Mouse (Mus musculus): ENCODE data around the gene 6030408B16Rik. TPM values are rescaled to one million over a fixed set of nuclear protein-coding genes. Genes with fewer than 3 reads are reported as not detected.

6030408B16Rik gene
- polyA plus RNA-seq, 1 experiment from 2014 or later, result 2.2 TPM

GRCm38 (mm10) chr15:101278589-101278988 lies 14.4 kb upstream of the 6030408B16Rik start:
- Histone ChIP-seq H3K9me3 (replicated peaks; ENCODE audit: control insufficient read depth, low read length) (no peaks in the 10 kb centered on the region), H3K4me1 (ENCODE audit: control insufficient read depth, insufficient read depth, low read length) (peaks cover 14% of the 10 kb centered on the region), H3K9ac (ENCODE audit: low read depth, low read length) (peak overlapping the region; percentile 34; the same call in 1 of the 2 replicates), H3K4me2 (no peak overlapping the region), H3K27ac (ENCODE audit: low read depth, low read length) (no peak overlapping the region), H3K4me3 (ENCODE audit: low read depth, low read length) (no peak overlapping the region), H3K36me3 (ENCODE audit: control insufficient read depth, insufficient read depth, low read length) (no peaks in the 10 kb centered on the region; the same call in 1 of the 2 replicates), H3K27me3 (ENCODE audit: control insufficient read depth, insufficient read depth, low read length) (no peaks in the 10 kb centered on the region)
- ATAC-seq (replicated peaks; ENCODE audit: insufficient number of reproducible peaks, low FRiP score, low TSS enrichment), result no peak
- WGBS (ENCODE audit: insufficient replicate concordance), result 52% methylated on average over 5 of the region's 5 CpGs

GRCm38 (mm10) chr15:101279430-101279999 lies 13.5 kb upstream of the 6030408B16Rik start:
- Histone ChIP-seq H3K4me3 (ENCODE audit: low read depth, low read length) (no peak overlapping the region), H3K36me3 (ENCODE audit: control insufficient read depth, insufficient read depth, low read length) (no peaks in the 10 kb centered on the region), H3K4me2 (no peak overlapping the region), H3K27me3 (ENCODE audit: control insufficient read depth, insufficient read depth, low read length) (no peaks in the 10 kb centered on the region), H3K27ac (ENCODE audit: low read depth, low read length) (no peak overlapping the region), H3K4me1 (ENCODE audit: control insufficient read depth, insufficient read depth, low read length) (peaks cover 14% of the 10 kb centered on the region), H3K9me3 (replicated peaks; ENCODE audit: control insufficient read depth, low read length) (no peaks in the 10 kb centered on the region), H3K9ac (ENCODE audit: low read depth, low read length) (peak overlapping the region; percentile 46; the same call in 1 of the 2 replicates)
- ATAC-seq (replicated peaks; ENCODE audit: insufficient number of reproducible peaks, low FRiP score, low TSS enrichment), result no peak
- 47% methylated on average over 12 of the region's 12 CpGs for WGBS (ENCODE audit: insufficient replicate concordance)

GRCm38 (mm10) chr15:101282471-101282870 lies 10.5 kb upstream of the 6030408B16Rik start:
- no peak for ATAC-seq (replicated peaks; ENCODE audit: insufficient number of reproducible peaks, low FRiP score, low TSS enrichment)
- Histone ChIP-seq H3K27ac (ENCODE audit: low read depth, low read length) (no peak overlapping the region), H3K4me3 (ENCODE audit: low read depth, low read length) (no peak overlapping the region), H3K9me3 (replicated peaks; ENCODE audit: control insufficient read depth, low read length) (no peaks in the 10 kb centered on the region), H3K36me3 (ENCODE audit: control insufficient read depth, insufficient read depth, low read length) (no peaks in the 10 kb centered on the region; the same call in 1 of the 2 replicates), H3K4me1 (ENCODE audit: control insufficient read depth, insufficient read depth, low read length) (peaks cover 21% of the 10 kb centered on the region), H3K4me2 (no peak overlapping the region), H3K27me3 (ENCODE audit: control insufficient read depth, insufficient read depth, low read length) (no peaks in the 10 kb centered on the region), H3K9ac (ENCODE audit: low read depth, low read length) (no peak overlapping the region)
- WGBS (ENCODE audit: insufficient replicate concordance), result 62% methylated on average over 5 of the region's 5 CpGs

- no peaks in the 10 kb centered on the region; the same call in 1 of the 2 replicates for H3K36me3 ChIP-seq (ENCODE audit: control insufficient read depth, insufficient read depth, low read length)
- H3K4me2 ChIP-seq, result peak overlapping the region; percentile 98
- H3K4me3 ChIP-seq (ENCODE audit: low read depth, low read length), result peak overlapping the region; percentile 87
- H3K9me3 ChIP-seq (replicated peaks; ENCODE audit: control insufficient read depth, low read length), result no peaks in the 10 kb centered on the region
- no peaks in the 10 kb centered on the region for H3K27me3 ChIP-seq (ENCODE audit: control insufficient read depth, insufficient read depth, low read length)
- WGBS (ENCODE audit: insufficient replicate concordance), result 3% methylated on average over 26 of the region's 26 CpGs
- peak overlapping the region; percentile 65 for H3K27ac ChIP-seq (ENCODE audit: low read depth, low read length)
- peak overlapping the region; percentile 84 for H3K9ac ChIP-seq (ENCODE audit: low read depth, low read length)
- H3K4me1 ChIP-seq (ENCODE audit: control insufficient read depth, insufficient read depth, low read length), result peaks cover 20% of the 10 kb centered on the region
- ATAC-seq (replicated peaks; ENCODE audit: insufficient number of reproducible peaks, low FRiP score, low TSS enrichment), result peak; percentile 15; the same call in 1 of the 2 replicates
Measured at GRCm38 (mm10) chr15:101283183-101283910, 9.7 kb upstream of the 6030408B16Rik start.

GRCm38 (mm10) chr15:101283911-101284750 lies 8.9 kb upstream of the 6030408B16Rik start, which contains the start of gene Atg101:
Atg101 (plus strand) TSS chr15:101284272.
- peak within 1 kb of the TSS; percentile 84 for H3K9ac ChIP-seq (ENCODE audit: low read depth, low read length)

GRCm38 (mm10) chr15:101286129-101286770 lies 6.8 kb upstream of the 6030408B16Rik start:
- H3K27ac ChIP-seq (ENCODE audit: low read depth, low read length), result no peak overlapping the region
- H3K27me3 ChIP-seq (ENCODE audit: control insufficient read depth, insufficient read depth, low read length), result no peaks in the 10 kb centered on the region
- no peaks in the 10 kb centered on the region for H3K9me3 ChIP-seq (replicated peaks; ENCODE audit: control insufficient read depth, low read length)
- peaks cover 8% of the 10 kb centered on the region for H3K4me1 ChIP-seq (ENCODE audit: control insufficient read depth, insufficient read depth, low read length)
- no peak overlapping the region for H3K4me3 ChIP-seq (ENCODE audit: low read depth, low read length)
- WGBS (ENCODE audit: insufficient replicate concordance), result 69% methylated on average over 9 of the region's 9 CpGs
- peaks cover 7% of the 10 kb centered on the region for H3K36me3 ChIP-seq (ENCODE audit: control insufficient read depth, insufficient read depth, low read length)
- H3K9ac ChIP-seq (ENCODE audit: low read depth, low read length), result no peak overlapping the region
- ATAC-seq (replicated peaks; ENCODE audit: insufficient number of reproducible peaks, low FRiP score, low TSS enrichment), result no peak
- H3K4me2 ChIP-seq, result no peak overlapping the region

More at GRCm38 (mm10) chr15:101283911-101284750, 8.9 kb upstream of the 6030408B16Rik start, which contains the start of gene Atg101:
- under 1% methylated on average over 61 of the region's 61 CpGs for WGBS (ENCODE audit: insufficient replicate concordance)
- Histone ChIP-seq H3K27me3 (ENCODE audit: control insufficient read depth, insufficient read depth, low read length) (no peaks in the 10 kb centered on the region), H3K36me3 (ENCODE audit: control insufficient read depth, insufficient read depth, low read length) (no peaks in the 10 kb centered on the region; the same call in 1 of the 2 replicates), H3K27ac (ENCODE audit: low read depth, low read length) (peak within 1 kb of the TSS; percentile 78), H3K4me1 (ENCODE audit: control insufficient read depth, insufficient read depth, low read length) (peaks cover 12% of the 10 kb centered on the region), H3K9me3 (replicated peaks; ENCODE audit: control insufficient read depth, low read length) (no peaks in the 10 kb centered on the region), H3K4me2 (peak within 1 kb of the TSS; percentile 98), H3K4me3 (ENCODE audit: low read depth, low read length) (peak within 1 kb of the TSS; percentile 87)
- peak; percentile 90 for ATAC-seq (replicated peaks; ENCODE audit: insufficient number of reproducible peaks, low FRiP score, low TSS enrichment)

- ATAC-seq (replicated peaks; ENCODE audit: insufficient number of reproducible peaks, low FRiP score, low TSS enrichment), result no peak
- peaks cover 10% of the 10 kb centered on the region for H3K36me3 ChIP-seq (ENCODE audit: control insufficient read depth, insufficient read depth, low read length)
Measured at GRCm38 (mm10) chr15:101287361-101287760, 5.7 kb upstream of the 6030408B16Rik start.

GRCm38 (mm10) chr15:101290354-101290753 lies 2.7 kb upstream of the 6030408B16Rik start:
- H3K27me3 ChIP-seq (ENCODE audit: control insufficient read depth, insufficient read depth, low read length), result no peaks in the 10 kb centered on the region
- 93% methylated on average over 15 of the region's 15 CpGs for WGBS (ENCODE audit: insufficient replicate concordance)
- ATAC-seq (replicated peaks; ENCODE audit: insufficient number of reproducible peaks, low FRiP score, low TSS enrichment), result no peak
- peaks cover 9% of the 10 kb centered on the region for H3K4me1 ChIP-seq (ENCODE audit: control insufficient read depth, insufficient read depth, low read length)
- H3K27ac ChIP-seq (ENCODE audit: low read depth, low read length), result no peak overlapping the region
- peaks cover 10% of the 10 kb centered on the region for H3K36me3 ChIP-seq (ENCODE audit: control insufficient read depth, insufficient read depth, low read length)
- no peak overlapping the region for H3K4me3 ChIP-seq (ENCODE audit: low read depth, low read length)
- no peak overlapping the region for H3K9ac ChIP-seq (ENCODE audit: low read depth, low read length)
- H3K9me3 ChIP-seq (replicated peaks; ENCODE audit: control insufficient read depth, low read length), result no peaks in the 10 kb centered on the region
- H3K4me2 ChIP-seq, result no peak overlapping the region

More at GRCm38 (mm10) chr15:101287361-101287760, 5.7 kb upstream of the 6030408B16Rik start:
- H3K4me3 ChIP-seq (ENCODE audit: low read depth, low read length), result no peak overlapping the region
- H3K4me2 ChIP-seq, result no peak overlapping the region
- H3K27me3 ChIP-seq (ENCODE audit: control insufficient read depth, insufficient read depth, low read length), result no peaks in the 10 kb centered on the region
- H3K9ac ChIP-seq (ENCODE audit: low read depth, low read length), result no peak overlapping the region
- peaks cover 8% of the 10 kb centered on the region for H3K4me1 ChIP-seq (ENCODE audit: control insufficient read depth, insufficient read depth, low read length)
- no peaks in the 10 kb centered on the region for H3K9me3 ChIP-seq (replicated peaks; ENCODE audit: control insufficient read depth, low read length)
- WGBS (ENCODE audit: insufficient replicate concordance), result 85% methylated on average over 6 of the region's 6 CpGs
- no peak overlapping the region for H3K27ac ChIP-seq (ENCODE audit: low read depth, low read length)

Measured in heart, embryonic 11.5 days (tissue).